Mouse (Mus musculus) limb, embryonic 10.5 days (tissue): ENCODE data around the gene Ccpg1os. TPM values are rescaled to one million over a fixed set of nuclear protein-coding genes. Genes with fewer than 3 reads are reported as not detected.

ENCODE experiments used
- DNase-seq: peaks from one replicate; pipeline ENCODE4 v3.0.0-alpha.2; 2017; ENCODE audit warnings: low spot score
- H3K27ac ChIP-seq: fragments of 300-500 bp; sonication (generic); 2 replicates; pipeline ENCODE4 v1.5.1; 2016; ENCODE audit warnings: mild to moderate bottlenecking
- H3K27me3 ChIP-seq: fragments of 300-500 bp; sonication (generic); 2 replicates; pipeline ENCODE4 v1.6.1; 2016; ENCODE audit warnings: low read depth, mild to moderate bottlenecking; ENCODE audit not compliant: poor library complexity, severe bottlenecking
- H3K36me3 ChIP-seq: fragments of 300-500 bp; sonication (generic); 2 replicates; pipeline ENCODE4 v1.6.1; 2016; ENCODE audit warnings: mild to moderate bottlenecking, moderate library complexity
- H3K4me1 ChIP-seq: fragments of 300-500 bp; sonication (generic); 2 replicates; pipeline ENCODE4 v1.6.1; 2016
- H3K4me3 ChIP-seq: fragments of 300-500 bp; sonication (generic); 2 replicates; pipeline ENCODE4 v1.5.1; 2016; ENCODE audit warnings: mild to moderate bottlenecking, moderate library complexity
- H3K9me3 ChIP-seq: fragments of 300-500 bp; sonication (generic); replicated peaks from 2 replicates; pipeline ENCODE4 v1.6.1; 2016; ENCODE audit warnings: mild to moderate bottlenecking
- WGBS: fragments of 180-500 bp; shearing (Covaris S2); methylation state at CpG from one replicate; pipeline ENCODE4 v1.1.7; 2016; 5-methylcytosine and 5-hydroxymethylcytosine counted together
- polyA plus RNA-seq: library from polyadenylated mRNA; unstranded; fragments of >200 nt; fragmentation: Nextera tagmentation; extraction: Ambion mirVana; gene quantifications from 2 replicates; pipeline ENCODE4 v1.2.1, GENCODE M21; 2016

The Ccpg1os gene
- polyA plus RNA-seq, 1 experiment from 2014 or later, result 12.9 TPM

- no peak overlapping the region for H3K27ac ChIP-seq
- H3K27me3 ChIP-seq, result no peaks in the 10 kb centered on the region
- H3K36me3 ChIP-seq, result 0 out of 2 replicates have a peak, but pooled peaks cover 2% of the 10 kb centered on the region
- no peaks in the 10 kb centered on the region for H3K9me3 ChIP-seq
- H3K4me1 ChIP-seq, result no peaks in the 10 kb centered on the region
- DNase-seq, result no peak
- no peak overlapping the region for H3K4me3 ChIP-seq
- WGBS, result 90% methylated on average over 8 of the region's 8 CpGs
Measured at GRCm38 (mm10) chr9:73004076-73004475, 18.9 kb upstream of the Ccpg1os start.

- WGBS, result 74% methylated on average over 3 of the region's 3 CpGs
- H3K27me3 ChIP-seq, result no peaks in the 10 kb centered on the region
- H3K36me3 ChIP-seq, result 0 out of 2 replicates have a peak, but pooled peaks cover 2% of the 10 kb centered on the region
- no peaks in the 10 kb centered on the region for H3K4me1 ChIP-seq
- H3K4me3 ChIP-seq, result no peak overlapping the region
- H3K27ac ChIP-seq, result no peak overlapping the region
- no peak for DNase-seq
- no peaks in the 10 kb centered on the region for H3K9me3 ChIP-seq
Measured at GRCm38 (mm10) chr9:73002177-73002576, 17.0 kb upstream of the Ccpg1os start.

GRCm38 (mm10) chr9:73001314-73002011, 16.3 kb upstream of the Ccpg1os start:
- H3K9me3 ChIP-seq, result no peaks in the 10 kb centered on the region
- H3K4me3 ChIP-seq, result no peak overlapping the region
- no peaks in the 10 kb centered on the region for H3K27me3 ChIP-seq
- H3K36me3 ChIP-seq, result 0 out of 2 replicates have a peak, but pooled peaks cover 2% of the 10 kb centered on the region
- no peak overlapping the region for H3K27ac ChIP-seq
- no peak for DNase-seq
- H3K4me1 ChIP-seq, result no peaks in the 10 kb centered on the region; the same call in 1 of the 2 replicates
- 88% methylated on average over 13 of the region's 13 CpGs for WGBS

GRCm38 (mm10) chr9:73000487-73000886, 15.3 kb upstream of the Ccpg1os start:
- DNase-seq, result no peak
- Histone ChIP-seq H3K9me3 (no peaks in the 10 kb centered on the region), H3K27me3 (no peaks in the 10 kb centered on the region), H3K27ac (no peak overlapping the region), H3K4me1 (no peaks in the 10 kb centered on the region; the same call in 1 of the 2 replicates), H3K4me3 (no peak overlapping the region), H3K36me3 (no peaks in the 10 kb centered on the region)
- WGBS, result 81% methylated on average over 2 of the region's 2 CpGs

GRCm38 (mm10) chr9:72996806-72997205, 11.6 kb upstream of the Ccpg1os start:
- 64% methylated on average over 7 of the region's 7 CpGs for WGBS
- no peaks in the 10 kb centered on the region for H3K27me3 ChIP-seq
- no peak overlapping the region for H3K27ac ChIP-seq
- no peak overlapping the region for H3K4me3 ChIP-seq
- no peaks in the 10 kb centered on the region; the same call in 1 of the 2 replicates for H3K4me1 ChIP-seq
- H3K9me3 ChIP-seq, result no peaks in the 10 kb centered on the region
- no peaks in the 10 kb centered on the region for H3K36me3 ChIP-seq
- DNase-seq, result no peak

GRCm38 (mm10) chr9:72996167-72996566, 11.0 kb upstream of the Ccpg1os start:
- no peak overlapping the region for H3K4me3 ChIP-seq
- no peaks in the 10 kb centered on the region; the same call in 1 of the 2 replicates for H3K4me1 ChIP-seq
- DNase-seq, result no peak
- H3K27me3 ChIP-seq, result no peaks in the 10 kb centered on the region
- no peaks in the 10 kb centered on the region for H3K9me3 ChIP-seq
- no peak overlapping the region for H3K27ac ChIP-seq
- H3K36me3 ChIP-seq, result no peaks in the 10 kb centered on the region

- Histone ChIP-seq H3K36me3 (no peaks in the 10 kb centered on the region), H3K4me1 (no peaks in the 10 kb centered on the region; the same call in 1 of the 2 replicates), H3K9me3 (no peaks in the 10 kb centered on the region), H3K4me3 (no peak overlapping the region), H3K27ac (no peak overlapping the region), H3K27me3 (no peaks in the 10 kb centered on the region)
- 92% methylated on average over 5 of the region's 5 CpGs for WGBS
- DNase-seq, result no peak
Measured at GRCm38 (mm10) chr9:72992576-72992975, 7.4 kb upstream of the Ccpg1os start.

GRCm38 (mm10) chr9:72991420-72991819, 6.2 kb upstream of the Ccpg1os start:
- WGBS, result 96% methylated on average over 2 of the region's 2 CpGs
- DNase-seq, result no peak
- peaks cover 5% of the 10 kb centered on the region; the same call in 1 of the 2 replicates for H3K27me3 ChIP-seq
- H3K4me1 ChIP-seq, result no peaks in the 10 kb centered on the region
- H3K9me3 ChIP-seq, result no peaks in the 10 kb centered on the region
- no peak overlapping the region for H3K27ac ChIP-seq
- H3K36me3 ChIP-seq, result no peaks in the 10 kb centered on the region
- no peak overlapping the region for H3K4me3 ChIP-seq

GRCm38 (mm10) chr9:72988706-72989105, 3.5 kb upstream of the Ccpg1os start:
- Histone ChIP-seq H3K27me3 (peaks cover 6% of the 10 kb centered on the region; the same call in 1 of the 2 replicates), H3K4me1 (peaks cover 15% of the 10 kb centered on the region), H3K4me3 (no peak overlapping the region), H3K36me3 (no peaks in the 10 kb centered on the region), H3K9me3 (no peaks in the 10 kb centered on the region), H3K27ac (no peak overlapping the region)
- no peak for DNase-seq
- WGBS, result 90% methylated on average over 5 of the region's 5 CpGs

GRCm38 (mm10) chr9:72987703-72988102, 2.5 kb upstream of the Ccpg1os start:
- no peak overlapping the region for H3K4me3 ChIP-seq
- WGBS, result 80% methylated on average over 3 of the region's 3 CpGs
- no peak for DNase-seq

GRCm38 (mm10) chr9:72983066-72983465, 2.1 kb downstream of the Ccpg1os start:
- WGBS, result 69% methylated on average over 2 of the region's 2 CpGs
- H3K27me3 ChIP-seq, result peaks cover 6% of the 10 kb centered on the region; the same call in 1 of the 2 replicates
- H3K36me3 ChIP-seq, result no peaks in the 10 kb centered on the region
- no peaks in the 10 kb centered on the region for H3K9me3 ChIP-seq
- peaks cover 15% of the 10 kb centered on the region for H3K4me1 ChIP-seq
- no peak overlapping the region for H3K4me3 ChIP-seq
- no peak for DNase-seq
- no peak overlapping the region for H3K27ac ChIP-seq

More at GRCm38 (mm10) chr9:72987703-72988102, 2.5 kb upstream of the Ccpg1os start:
- no peaks in the 10 kb centered on the region for H3K36me3 ChIP-seq
- no peak overlapping the region for H3K27ac ChIP-seq
- H3K27me3 ChIP-seq, result peaks cover 6% of the 10 kb centered on the region; the same call in 1 of the 2 replicates
- H3K4me1 ChIP-seq, result peaks cover 15% of the 10 kb centered on the region
- no peaks in the 10 kb centered on the region for H3K9me3 ChIP-seq

GRCm38 (mm10) chr9:72975242-72975641, 9.9 kb downstream of the Ccpg1os start:
- H3K27ac ChIP-seq, result no peak overlapping the region
- no peak for DNase-seq
- no peaks in the 10 kb centered on the region for H3K27me3 ChIP-seq
- H3K4me3 ChIP-seq, result no peak overlapping the region
- no peaks in the 10 kb centered on the region for H3K4me1 ChIP-seq
- no peaks in the 10 kb centered on the region for H3K36me3 ChIP-seq
- H3K9me3 ChIP-seq, result no peaks in the 10 kb centered on the region
- 97% methylated on average over 1 of the region's 1 CpGs for WGBS

GRCm38 (mm10) chr9:72974734-72975133, 10.4 kb downstream of the Ccpg1os start:
- H3K4me1 ChIP-seq, result no peaks in the 10 kb centered on the region
- no peaks in the 10 kb centered on the region for H3K9me3 ChIP-seq
- no peak overlapping the region for H3K4me3 ChIP-seq
- no peaks in the 10 kb centered on the region for H3K36me3 ChIP-seq
- WGBS, result 90% methylated on average over 5 of the region's 5 CpGs
- H3K27me3 ChIP-seq, result no peaks in the 10 kb centered on the region
- DNase-seq, result no peak
- no peak overlapping the region for H3K27ac ChIP-seq
